Mouse (Mus musculus): ENCODE results near the gene Tssk1.

DNA sequence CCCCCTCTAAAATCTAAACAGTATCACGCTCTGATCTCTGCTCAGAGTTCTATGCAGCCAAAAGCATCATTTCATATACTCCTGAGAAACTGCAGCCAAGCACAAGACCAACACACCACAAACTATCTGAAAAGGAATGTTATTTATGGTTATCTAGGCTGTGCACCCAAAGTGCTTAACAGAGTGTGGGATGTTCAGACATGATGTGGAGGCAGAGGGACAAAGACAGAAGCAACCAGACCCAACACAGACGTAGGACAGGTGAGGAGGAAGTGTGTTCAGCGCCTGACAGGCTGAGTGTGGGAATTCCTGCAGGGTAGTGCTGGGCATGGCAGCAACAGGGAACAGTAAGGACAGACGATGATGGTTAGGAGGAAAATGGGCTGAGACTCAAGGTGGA is 14.5 kb upstream of the Tssk1 start:
- TF ChIP-seq CTCF (IDR thresholded peaks at IDR 0.05; ENCODE audit: borderline replicate concordance, insufficient read depth, low read length) (no peak), POLR2A (IDR thresholded peaks at IDR 0.05; ENCODE audit: low read depth, low read length) (no peak)

Data from embryonic fibroblast, embryonic 13.5 days (primary cell).